Mouse (Mus musculus) embryo, embryonic 11.5 days (tissue): ENCODE data around the gene Sgms1.
"Not testable (repeated sequence)": the region's sequence is repeated elsewhere in the genome, so short reads cannot be mapped to it uniquely, and the experiment has no call there.

Source experiments
- DNase-seq: peaks from one replicate; pipeline ENCODE4 v3.0.0-alpha.2; 2012; ENCODE audit warnings: low read depth, low spot score

Gene Sgms1

GRCm38 (mm10) chr19:32142383-32142782 lies 247.1 kb downstream of the Sgms1 start:
- DNase-seq = no peak

GRCm38 (mm10) chr19:32138361-32139088 lies 251.0 kb downstream of the Sgms1 start:
- DNase-seq = no peak

- DNase-seq = no peak
These were observed 251.6 kb downstream of the Sgms1 start for GRCm38 (mm10) chr19:32137904-32138303.

GRCm38 (mm10) chr19:32136888-32137625 lies 252.5 kb downstream of the Sgms1 start:
- no peak for DNase-seq

- DNase-seq = not testable (repeated sequence)
These were observed 257.6 kb downstream of the Sgms1 start for GRCm38 (mm10) chr19:32131707-32132488.

GRCm38 (mm10) chr19:32129281-32129680 lies 260.2 kb downstream of the Sgms1 start:
- DNase-seq = no peak

GRCm38 (mm10) chr19:32127180-32127850 lies 262.2 kb downstream of the Sgms1 start:
- no peak for DNase-seq

- DNase-seq = no peak
These were observed 265.4 kb downstream of the Sgms1 start for GRCm38 (mm10) chr19:32124155-32124554.

- no peak for DNase-seq
These were observed 266.3 kb downstream of the Sgms1 start for GRCm38 (mm10) chr19:32123196-32123595.

- no peak for DNase-seq
These were observed 268.7 kb downstream of the Sgms1 start for GRCm38 (mm10) chr19:32120798-32121197.

- no peak for DNase-seq
These were observed 269.8 kb downstream of the Sgms1 start for GRCm38 (mm10) chr19:32119666-32120065.

GRCm38 (mm10) chr19:32118496-32118895 lies 271.0 kb downstream of the Sgms1 start:
- DNase-seq = no peak

- DNase-seq = no peak
These were observed 272.0 kb downstream of the Sgms1 start for GRCm38 (mm10) chr19:32117484-32118018.

GRCm38 (mm10) chr19:32111866-32112790 lies 277.4 kb downstream of the Sgms1 start:
- no peak for DNase-seq

GRCm38 (mm10) chr19:32107771-32108306 lies 281.7 kb downstream of the Sgms1 start, which contains the start of gene Asah2:
Gene Asah2, minus strand, starts transcription at chr19:32108211.
- DNase-seq = peak; percentile 46

GRCm38 (mm10) chr19:32106750-32107149 lies 282.8 kb downstream of the Sgms1 start:
- no peak for DNase-seq

- DNase-seq = no peak
These were observed 285.3 kb downstream of the Sgms1 start for GRCm38 (mm10) chr19:32104217-32104616.

GRCm38 (mm10) chr19:32102976-32103300 lies 286.6 kb downstream of the Sgms1 start:
- no peak for DNase-seq

- DNase-seq = no peak
These were observed 287.1 kb downstream of the Sgms1 start for GRCm38 (mm10) chr19:32102294-32102975.
